Mouse (Mus musculus) kidney, adult 2 months (tissue): ENCODE results near the gene Abca7.

Source experiments
- CTCF ChIP-seq: fragments of 200-500 bp; conservative IDR thresholded peaks from 2 replicates; pipeline ENCODE4 v1.5.1; 2011; ENCODE audit warnings: low read depth, mild to moderate bottlenecking, control low read depth, low read length, moderate library complexity, mixed read lengths; ENCODE audit not compliant: insufficient read depth, insufficient read length
- POLR2A ChIP-seq: fragments of 200-500 bp; IDR thresholded peaks from one replicate; pipeline ENCODE4 v1.6.1; 2011; ENCODE audit warnings: low read depth, low read length, control low read depth

DNA sequence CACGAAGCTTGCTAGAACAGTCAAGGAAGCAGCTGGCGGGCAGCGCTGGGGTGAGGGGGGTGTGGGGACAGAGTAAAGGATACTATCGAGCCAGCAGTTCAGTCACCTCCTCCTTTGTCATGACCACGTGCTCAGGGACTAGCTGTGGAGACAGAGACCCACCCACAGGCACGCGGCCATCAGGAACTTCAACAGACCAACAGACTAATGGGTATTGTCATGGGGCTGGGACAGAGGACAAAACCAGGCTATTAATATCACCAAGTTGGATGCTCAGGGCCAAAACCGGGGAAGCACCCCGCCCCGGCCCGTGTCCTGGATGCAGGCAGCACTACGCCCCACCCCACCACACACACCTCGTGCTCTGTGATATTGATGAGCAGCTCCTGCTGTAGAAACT lies 40.5 kb downstream of the Abca7 start:
- TF ChIP-seq CTCF (no peak), POLR2A (no peak)
